Mouse (Mus musculus): ENCODE data around the gene Tet3.
"Not testable (repeated sequence)": the region's sequence is repeated elsewhere in the genome, so short reads cannot be mapped to it uniquely, and the experiment has no call there.

The Tet3 gene

GRCm38 (mm10) chr6:83381510-83382491 lies 77.1 kb downstream of the Tet3 start:
- no peak for DNase-seq (ENCODE audit: low spot score in 2 of 2)

DNA sequence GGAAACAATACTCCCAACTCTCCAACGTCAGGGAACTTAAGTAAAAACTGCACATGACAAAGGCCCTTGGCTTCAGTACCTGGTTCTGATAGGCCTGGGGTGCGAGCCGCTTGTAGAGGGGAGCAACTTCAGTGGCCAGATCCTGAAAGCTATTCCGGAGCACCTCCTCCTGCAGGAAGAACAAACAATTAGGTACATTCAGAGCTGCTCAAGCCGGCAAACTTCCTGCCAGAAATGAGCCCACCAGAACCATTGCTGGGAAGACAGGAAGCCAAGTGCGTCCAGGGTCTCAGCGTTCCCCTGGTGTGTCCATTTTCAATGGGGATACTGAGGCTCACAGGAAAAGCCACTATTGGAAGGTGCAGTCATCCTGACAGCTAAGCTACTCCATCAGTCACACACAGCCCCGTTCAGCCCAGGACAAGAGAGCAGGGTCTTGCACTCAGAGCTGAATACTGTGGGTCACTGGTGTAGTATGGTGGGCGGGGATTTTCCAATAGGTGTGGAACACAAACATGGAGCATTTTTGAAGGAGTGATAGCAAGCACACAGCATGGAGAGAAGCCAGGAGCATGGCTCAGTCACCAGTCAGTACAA lies 85.1 kb downstream of the Tet3 start:
- no peak for DNase-seq (ENCODE audit: low spot score in 2 of 2)

- no peak for DNase-seq (ENCODE audit: low spot score in 2 of 2)
Measured at GRCm38 (mm10) chr6:83371350-83371749, 87.5 kb downstream of the Tet3 start.

DNA sequence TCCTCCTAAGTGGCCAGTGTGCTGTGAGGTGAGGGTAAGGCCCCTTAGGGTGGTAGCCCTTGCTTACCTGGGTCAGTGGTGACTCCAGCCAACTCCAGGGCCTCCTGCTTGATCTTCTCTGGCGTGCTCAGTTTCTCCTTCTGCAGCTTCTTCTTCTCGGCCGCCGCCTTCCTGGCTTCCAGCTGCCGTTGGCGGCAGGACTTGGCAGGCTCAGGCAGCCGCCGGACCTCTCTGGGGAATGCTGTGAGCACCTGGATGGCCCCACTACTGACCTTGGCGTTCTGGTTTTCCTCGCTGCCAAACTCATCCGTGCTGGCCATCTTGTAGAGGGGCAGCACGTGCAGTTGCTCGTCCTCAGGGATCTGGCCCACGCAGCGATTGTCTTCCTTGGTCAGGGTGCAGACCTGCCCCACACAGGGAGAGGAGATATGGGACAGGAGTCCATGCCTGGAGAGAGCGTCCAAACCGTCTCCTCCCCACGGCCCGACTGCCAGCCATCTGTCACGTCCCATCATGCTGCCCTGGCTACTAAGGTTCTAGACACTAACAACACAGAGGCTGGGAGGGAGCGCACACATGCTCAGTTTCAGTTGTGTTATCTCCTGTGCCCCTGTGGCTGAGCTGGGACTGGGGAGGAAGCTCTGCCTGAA lies 88.4 kb downstream of the Tet3 start:
- no peak for DNase-seq (ENCODE audit: low spot score in 2 of 2)

GRCm38 (mm10) chr6:83363075-83363474 lies 95.8 kb downstream of the Tet3 start:
- no peak for DNase-seq (ENCODE audit: low spot score in 2 of 2)

DNA sequence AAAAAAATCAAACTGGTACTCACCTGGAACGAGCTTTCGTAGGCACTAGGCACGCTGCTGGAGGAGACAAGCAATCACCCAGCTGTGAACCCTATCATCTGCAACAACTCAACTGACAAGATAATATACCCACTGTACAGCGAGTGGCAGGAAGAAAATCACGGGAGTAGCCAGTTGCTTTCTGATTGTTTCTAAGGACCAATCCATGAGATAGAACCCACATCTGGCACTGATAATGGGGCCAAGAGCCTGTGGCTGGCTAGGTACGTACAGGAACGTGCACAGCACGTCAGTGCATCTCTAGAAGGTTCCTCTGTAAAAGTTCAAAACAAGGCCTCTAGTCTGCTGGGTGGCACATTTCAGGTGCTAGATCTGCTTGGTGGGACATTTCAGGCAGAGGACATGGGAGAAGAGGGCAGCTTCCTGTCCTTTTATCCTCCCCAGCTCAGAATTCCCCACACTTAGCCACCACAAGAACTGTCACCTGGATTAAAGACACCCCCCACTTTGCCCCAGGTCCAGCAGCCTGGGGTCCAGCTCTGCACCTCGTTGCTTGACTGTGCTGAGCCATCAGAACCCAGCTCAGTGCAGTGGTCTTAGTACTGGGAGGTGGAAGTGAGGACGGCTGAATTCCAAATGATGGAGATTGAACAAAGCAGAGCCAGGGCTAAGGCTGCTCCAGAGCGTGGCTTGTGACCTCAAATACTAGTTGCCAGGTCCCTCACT lies 97.2 kb downstream of the Tet3 start:
- DNase-seq (ENCODE audit: low spot score in 2 of 2) = no peak

DNA sequence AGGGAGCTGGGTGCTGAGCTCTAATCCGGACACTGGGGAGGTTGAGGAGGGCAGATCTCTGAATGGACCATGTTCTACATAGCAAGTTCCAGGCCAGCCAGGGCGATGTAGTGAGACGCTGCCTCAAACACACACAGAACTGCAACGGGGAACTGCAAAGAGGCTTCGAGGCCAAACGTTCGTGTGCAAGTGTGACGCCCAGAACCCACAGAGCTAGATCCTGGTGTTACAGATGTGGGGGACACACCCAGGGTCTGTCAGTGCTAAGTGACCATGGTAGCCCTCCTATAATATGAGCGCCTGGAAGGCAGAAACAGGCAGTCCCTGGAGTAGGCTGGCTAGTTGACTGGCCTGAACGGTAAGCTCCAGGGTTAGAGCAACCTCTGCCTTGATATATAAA lies 101.4 kb downstream of the Tet3 start:
- no peak for DNase-seq (ENCODE audit: low spot score in 2 of 2)

DNA sequence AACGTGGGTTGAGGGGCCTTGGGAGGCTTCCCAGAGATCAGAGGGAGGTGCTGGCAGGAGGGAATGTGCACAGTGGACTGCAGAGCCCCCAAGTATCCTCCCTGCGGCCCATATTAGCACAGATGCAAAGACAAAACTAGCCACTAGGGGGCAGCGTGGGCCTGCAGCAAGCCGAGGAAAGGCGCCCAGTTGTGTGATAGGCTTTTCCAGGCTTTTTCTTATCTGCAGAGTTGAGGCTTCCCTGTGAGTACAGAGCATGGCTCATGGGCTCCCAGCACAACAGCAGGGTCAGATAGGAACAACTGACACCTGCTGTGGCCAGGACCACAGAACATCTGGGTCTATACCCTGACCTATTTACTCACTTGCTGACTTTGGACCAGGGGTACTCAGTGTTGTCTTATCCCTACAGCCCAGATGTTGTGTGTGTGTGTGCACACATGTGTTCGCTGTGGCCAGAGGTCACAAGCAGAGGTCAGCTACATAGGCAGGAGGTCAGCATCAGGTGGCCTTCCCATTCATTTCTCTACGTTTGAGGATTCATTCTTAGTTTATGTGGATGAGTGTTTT lies 102.2 kb downstream of the Tet3 start:
- DNase-seq (ENCODE audit: low spot score in 2 of 2) = peak in 1 of 2 experiments; percentile 85

DNA sequence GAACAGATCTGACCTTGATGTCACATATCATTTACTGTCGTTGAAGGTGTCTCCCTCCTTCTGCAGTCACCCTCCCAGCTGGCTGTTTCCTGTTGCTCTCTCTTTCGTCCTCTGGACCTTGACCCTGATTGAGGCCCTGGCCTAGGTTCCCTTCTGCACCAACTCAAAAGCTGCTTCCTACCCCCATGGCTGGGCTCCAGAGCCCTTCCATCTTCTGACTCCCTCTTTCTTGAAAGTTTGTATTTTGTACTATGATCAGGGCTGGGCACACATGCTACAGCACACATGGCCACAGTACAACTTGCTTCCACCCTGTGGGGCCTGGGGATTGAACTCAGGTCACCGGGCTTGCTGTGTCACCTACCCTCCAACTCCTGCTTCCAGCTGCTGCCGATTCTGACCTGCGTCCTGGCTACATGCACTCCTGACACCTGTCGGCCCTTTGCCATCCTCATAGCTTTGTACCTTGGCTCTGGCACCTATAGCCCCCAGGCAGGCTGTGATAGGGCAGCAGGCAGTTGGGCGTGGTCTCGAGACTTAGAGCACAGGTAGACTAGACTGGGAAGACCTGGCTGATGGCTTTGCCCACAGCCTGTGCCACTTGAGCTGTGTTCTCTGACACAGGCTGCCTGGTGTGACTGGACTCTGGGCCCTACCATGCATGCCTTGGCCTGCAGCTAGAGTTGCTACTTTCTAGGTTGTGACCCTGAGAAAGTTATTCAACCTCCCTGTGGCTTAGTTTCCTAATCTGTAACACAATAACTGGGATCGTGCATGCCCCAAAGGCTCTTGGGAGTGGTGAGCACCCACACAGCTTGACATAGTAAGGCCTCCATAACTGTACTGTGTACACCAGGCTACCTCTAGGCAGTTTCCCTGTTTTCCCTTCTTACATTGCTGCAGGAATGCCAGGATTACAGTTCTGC lies 103.8 kb downstream of the Tet3 start:
- no peak for DNase-seq (ENCODE audit: low spot score in 2 of 2)

DNA sequence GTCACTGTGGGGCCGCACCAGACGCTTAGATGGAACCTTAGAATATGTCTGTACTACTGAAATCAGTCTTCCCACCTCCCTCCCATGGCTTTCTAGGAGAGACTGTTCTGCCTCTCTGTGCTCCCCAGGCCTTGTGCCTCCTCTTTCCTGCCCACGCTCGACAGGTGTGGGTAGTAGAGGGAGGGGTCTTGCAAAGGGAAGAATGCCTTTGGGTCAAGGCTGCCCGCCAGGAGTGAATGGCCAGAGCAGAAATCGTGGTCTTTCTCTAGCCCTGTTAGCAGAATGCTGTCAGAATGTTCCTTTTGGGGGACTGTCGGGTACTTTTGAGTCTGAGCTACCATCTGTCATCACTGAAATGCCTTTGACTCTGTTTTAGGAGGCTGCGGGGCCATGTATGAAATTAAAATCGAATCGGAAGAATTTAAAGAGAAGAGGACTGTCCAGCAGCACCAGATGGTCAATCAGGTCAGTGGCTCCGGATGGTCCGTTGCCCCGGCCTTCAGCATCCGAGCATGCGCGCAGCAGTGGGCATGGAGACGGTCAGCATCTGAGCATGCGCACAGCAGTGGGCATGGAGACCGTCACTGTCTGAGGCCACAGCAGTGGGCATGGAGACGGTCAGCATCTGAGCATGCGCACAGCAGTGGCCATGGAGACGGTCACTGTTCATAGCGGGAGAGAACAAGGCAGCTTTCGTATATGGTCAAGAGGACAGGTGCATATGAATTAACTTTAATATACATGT lies 106.0 kb downstream of the Tet3 start:
- no peak for DNase-seq (ENCODE audit: low spot score in 2 of 2)

- no peak for DNase-seq (ENCODE audit: low spot score in 2 of 2)
Measured at GRCm38 (mm10) chr6:83351490-83352160, 107.3 kb downstream of the Tet3 start.

DNA sequence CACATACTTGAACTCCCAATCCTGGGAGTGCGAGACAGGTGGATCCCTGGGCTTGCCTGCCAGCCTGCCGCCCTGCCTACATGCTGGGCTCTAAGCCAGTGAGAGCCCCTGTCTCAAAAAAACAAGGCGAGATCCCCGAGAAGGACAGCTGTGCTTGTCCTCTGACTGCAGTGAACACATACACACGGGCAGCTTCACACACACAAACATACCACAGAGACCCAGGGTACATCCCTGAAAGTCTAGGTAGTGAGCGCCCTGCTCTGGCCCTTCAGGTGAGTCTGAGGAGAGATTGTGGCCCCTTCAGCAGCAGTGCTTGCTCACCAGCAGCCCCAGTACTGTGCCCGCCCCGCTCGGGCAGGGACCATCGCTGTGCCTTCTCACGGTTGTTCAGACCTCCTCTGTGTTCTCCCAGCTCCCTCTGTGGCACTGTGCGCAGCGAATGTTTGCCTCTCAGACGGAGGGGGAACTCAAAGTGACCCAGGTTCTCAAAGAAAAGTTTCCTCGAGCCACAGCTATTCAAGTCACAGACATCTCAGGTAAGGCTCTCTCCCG lies 108.0 kb downstream of the Tet3 start:
- DNase-seq (ENCODE audit: low spot score in 2 of 2) = no peak

- no peak for DNase-seq (ENCODE audit: low spot score in 2 of 2)
Measured at GRCm38 (mm10) chr6:83350172-83350571, 108.7 kb downstream of the Tet3 start.

GRCm38 (mm10) chr6:83349274-83349958 lies 109.5 kb downstream of the Tet3 start:
- DNase-seq (ENCODE audit: low spot score in 2 of 2) = peak; percentile 38 to 88

DNA sequence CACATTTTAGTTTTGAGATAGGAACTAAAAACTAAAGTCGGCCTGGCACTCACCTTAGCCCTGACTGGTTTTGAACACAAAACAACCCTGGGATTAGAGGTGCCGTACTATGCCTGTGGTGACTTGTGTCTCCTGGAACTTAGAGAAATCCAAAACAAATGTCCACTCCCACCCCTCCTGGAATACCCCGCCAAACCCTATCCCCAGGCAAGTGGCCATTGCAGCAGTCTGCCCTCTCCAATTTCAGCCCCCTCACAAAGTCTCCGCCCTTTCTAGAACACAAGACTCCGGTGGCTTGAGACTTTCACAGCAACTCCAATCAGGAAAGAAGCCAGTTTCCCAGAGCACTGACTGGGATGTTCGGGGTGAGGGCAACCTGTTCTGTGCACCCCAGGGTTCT lies 110.0 kb downstream of the Tet3 start, which contains the start of gene Bola3:
Gene Bola3, plus strand, starts transcription at position 275 of the 400 bp plus-strand sequence.
- no peak for DNase-seq (ENCODE audit: low spot score in 2 of 2)

DNA sequence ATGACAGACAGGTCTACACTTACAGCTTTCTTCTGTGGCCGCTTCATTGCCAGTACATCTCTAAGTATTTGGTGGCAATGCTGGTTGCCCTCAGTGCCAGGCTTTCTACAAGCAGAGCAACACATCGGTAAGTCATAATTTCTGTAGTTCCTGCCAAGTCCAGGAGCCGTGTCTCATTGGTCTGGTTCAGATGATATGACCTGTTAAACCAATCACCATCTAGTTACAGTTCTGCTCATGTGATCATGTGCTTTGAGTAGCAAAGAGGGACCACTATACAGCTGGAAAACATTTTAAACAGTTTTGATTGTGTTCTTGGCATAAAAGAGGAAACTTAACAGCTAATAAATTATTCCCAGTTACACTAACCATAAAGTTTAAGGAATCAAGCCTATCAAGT lies 111.0 kb downstream of the Tet3 start:
- no peak for DNase-seq (ENCODE audit: low spot score in 2 of 2)

DNA sequence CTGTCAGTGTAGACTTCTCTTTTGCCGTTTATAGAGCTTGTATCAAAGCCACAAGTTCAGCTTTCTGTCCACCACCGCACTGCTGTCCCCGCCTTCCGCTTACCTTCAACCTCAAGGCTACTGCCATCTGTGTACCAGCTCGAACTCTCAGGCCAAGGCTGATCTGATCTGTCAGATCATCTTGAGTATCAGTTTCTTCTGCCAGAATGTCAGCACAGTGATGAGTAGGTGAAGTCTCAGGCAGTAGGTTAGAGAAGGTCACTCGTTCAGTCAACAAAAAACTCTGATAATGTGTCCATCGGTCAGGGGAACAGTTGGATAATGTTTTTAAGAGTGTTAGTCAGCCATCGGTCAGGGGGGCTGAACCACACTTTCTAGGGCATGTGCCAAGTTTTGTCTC lies 113.6 kb downstream of the Tet3 start:
- not testable (repeated sequence) for DNase-seq (ENCODE audit: low spot score in 2 of 2)

DNA sequence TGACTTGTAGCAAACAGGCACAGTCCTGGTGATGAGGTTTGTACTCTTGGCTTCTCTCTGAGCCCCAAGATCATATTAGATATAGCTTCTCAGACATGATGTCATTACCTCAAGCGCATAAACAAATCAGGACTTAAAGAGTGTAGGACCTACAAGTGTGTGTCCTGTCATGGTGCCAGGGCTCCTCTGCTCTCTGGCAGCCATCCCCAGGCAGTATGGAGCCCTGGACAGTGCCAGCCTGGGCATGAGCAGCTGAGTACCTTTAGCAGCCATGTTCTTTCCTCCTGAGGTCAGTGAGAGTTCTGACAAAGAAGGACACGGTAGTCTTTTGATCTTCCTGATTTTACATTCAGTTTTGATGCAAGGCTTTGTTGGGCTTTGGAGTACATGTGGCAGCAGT lies 115.9 kb downstream of the Tet3 start:
- no peak for DNase-seq (ENCODE audit: low spot score in 2 of 2)

Data from left cerebral cortex, adult 9 months (tissue).